Mouse (Mus musculus) B cell, adult 2 months (primary cell): ENCODE measurements around the gene Ciita.

Experiments used
- DNase-seq, 2 experiments: peaks; one replicate each; pipeline ENCODE4 v3.0.0; 2022

The Ciita gene

DNA sequence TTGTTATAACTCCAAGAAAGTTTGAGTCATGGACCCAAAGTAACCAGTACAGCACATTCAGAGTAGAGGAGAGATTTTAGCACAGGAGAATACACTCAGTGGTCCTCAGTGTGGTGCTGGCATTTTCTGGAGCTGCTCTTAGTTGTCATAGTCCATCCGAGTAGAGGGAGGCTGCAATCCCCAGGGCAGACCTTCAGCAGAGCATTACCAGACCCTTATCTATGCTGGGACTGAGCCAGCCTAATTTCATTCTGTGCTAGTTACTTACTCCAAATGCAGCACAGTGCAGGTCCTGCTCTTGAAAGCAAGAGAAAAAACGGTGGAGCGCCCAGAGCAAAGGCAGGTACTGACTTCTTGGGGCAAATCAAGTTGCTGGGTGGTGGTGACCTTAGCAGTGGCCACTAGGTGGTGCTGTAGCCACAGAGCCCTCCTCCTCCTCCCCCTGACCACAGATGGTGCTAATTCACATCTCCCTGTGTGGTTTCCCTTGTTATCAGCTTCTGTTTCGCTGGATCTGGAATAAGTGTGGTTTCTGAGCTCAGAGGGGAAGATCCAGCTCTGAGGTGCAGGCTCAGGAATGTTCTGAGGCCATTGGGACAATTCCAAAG, 85.5 kb downstream of the Ciita start:
- DNase-seq = peak; percentile 77 to 79

DNA sequence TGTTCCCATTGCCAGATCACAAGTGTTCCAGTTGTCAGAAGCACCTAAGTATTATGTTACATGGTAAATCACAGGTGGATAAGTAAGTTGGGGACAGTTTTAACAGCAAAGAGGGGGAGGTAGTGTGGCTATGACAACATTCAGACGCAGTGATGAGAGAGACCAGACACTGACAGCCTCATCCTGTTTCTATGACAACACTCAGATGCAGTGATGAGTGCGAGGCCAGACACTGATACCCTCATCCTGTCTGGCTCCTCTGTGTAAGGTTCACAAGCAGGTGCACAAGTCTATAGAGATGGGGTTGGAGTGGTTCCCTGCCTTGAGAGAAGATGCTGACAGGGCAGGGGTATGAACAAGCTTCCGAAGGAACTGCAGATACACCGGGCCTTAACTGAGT, 87.3 kb downstream of the Ciita start:
- no peak for DNase-seq

DNA sequence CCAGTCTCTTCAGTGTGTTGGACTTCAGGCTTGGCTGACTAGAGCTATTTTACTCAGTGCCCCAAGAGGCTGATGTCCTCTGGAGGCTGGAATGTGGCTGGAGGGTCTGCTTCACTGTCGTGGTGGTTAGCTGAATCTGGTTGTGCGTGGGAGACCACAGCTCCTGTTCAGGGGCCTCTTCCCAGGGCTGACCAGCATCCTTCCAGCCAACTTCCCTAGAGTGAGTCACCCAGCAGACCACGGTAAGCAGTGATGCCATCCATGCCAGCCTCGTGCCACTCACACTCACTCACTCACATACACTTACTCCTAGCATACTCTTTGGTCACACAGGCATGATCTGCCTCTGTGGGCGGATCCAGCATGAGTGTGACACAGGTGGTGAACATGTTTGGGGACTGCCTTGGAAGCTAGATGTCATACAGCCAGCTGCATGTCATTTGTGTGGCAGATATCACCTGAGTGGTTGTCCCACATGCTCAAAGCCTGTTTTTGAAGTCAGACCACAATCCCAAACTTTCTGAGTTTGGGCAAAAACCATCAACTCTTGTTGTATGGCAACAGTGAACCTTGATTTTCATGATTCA, 90.0 kb downstream of the Ciita start:
- DNase-seq = no peak

DNA sequence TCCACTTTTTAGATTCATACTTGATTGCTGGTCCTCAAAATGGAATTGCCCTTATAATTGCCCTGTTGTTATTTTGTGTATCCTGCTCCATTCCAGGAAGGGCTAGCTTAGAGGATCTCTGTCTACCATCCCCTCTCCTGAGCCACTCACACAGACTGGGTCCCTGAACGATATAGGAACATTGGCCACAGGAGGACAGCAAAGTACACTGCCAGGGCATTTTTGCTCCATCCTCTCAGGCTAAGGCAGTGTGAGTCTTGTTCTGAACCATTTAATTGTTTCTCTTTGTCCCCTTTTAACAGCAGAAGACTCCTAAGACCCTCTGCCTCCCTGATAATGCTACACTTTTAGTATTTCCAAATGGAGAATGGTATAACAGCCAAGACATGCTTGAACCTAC, 90.8 kb downstream of the Ciita start:
- DNase-seq = peak; percentile 55 to 56

DNA sequence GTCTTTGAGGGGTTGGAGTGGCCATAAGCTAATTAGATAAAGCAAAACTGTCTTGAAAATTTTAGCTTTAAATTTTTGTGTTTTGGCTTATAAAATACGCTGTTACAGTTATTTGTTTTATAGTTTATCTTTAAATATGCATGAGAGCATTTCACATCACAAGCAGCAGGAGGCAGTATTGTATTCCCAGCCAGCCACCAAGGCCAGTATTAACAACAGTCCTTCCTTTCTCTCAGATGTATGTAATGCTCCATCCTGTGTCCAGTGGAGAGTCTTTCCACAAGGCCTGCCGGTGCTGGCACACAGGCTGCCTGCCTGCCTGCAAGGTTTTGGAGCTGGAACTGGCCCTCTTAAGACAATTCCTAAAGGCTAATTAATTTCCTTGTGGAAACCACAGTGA, 92.0 kb downstream of the Ciita start:
- peak in 1 of 2 experiments; percentile 8 for DNase-seq

DNA sequence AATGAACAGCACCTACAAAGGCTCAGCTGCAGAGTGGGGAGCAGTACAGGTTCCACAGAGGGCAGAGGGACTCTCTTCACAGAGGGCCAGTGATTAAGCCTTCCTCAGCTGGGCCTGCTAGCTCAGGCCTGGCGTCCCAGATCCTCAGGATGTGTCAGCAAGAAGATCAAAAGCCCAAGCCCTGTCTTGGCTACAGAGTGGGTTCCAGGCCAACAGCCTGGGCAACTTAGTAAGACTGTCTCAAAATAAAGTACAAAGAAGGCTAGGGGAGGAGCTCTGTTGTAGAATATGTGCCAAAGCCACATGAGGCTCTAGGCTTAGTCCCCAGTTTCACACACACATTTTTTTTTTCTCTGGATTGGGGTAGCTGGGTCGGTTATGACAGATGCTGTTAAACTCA, 95.1 kb downstream of the Ciita start:
- no peak for DNase-seq

DNA sequence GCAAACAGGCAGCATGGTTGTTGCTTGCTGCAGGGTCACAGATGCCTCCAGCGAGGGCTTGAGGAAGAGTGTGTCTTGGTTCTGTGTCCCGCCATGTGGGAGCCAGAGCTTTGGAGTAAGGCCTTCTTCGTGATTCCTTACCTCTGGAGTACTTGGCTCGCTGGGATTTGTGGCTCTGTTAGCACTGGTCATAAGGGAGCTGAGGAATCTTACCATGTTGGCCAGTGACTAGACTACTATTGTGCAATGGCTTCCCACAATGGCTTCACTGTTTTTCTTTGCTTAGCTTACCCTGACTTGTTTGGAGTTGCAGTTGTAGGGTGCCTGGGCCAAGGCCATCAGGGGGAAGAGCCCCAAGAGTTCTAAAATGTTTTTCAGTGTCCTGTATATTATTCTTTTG, 96.1 kb downstream of the Ciita start:
- DNase-seq = no peak

DNA sequence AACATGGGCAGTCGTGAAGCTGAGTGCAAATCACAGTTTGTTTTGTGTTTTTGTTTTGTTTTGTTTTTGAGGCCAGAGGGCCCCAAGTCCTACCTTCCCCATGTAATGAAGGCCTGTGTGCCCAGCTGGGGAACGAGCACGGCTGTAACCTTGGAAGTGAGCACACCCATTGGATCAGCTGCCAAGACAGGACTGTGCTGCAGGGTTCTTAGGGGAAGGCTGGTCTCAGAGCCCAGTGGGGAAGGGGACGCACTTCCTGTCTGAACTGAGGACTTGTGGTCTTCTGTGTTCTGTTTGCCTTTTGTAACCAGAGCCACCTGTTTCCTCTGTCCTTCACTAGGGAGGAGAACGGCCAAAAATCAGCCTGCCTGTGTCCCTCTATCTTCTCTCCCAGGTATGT, 97.7 kb downstream of the Ciita start:
- no peak for DNase-seq
